Mouse (Mus musculus) heart, postnatal 0 days (tissue): Measurements from ENCODE around the gene Lhcgr. TPM values are rescaled to one million over a fixed set of nuclear protein-coding genes. Genes with fewer than 3 reads are reported as not detected.

Source experiments
- ATAC-seq: fragments of 200-750 bp; cut with Nextera tagmentation; 2 replicates; pipeline ENCODE4 v1.8.0; 2017; ENCODE audit warnings: low read depth, moderate number of reproducible peaks, moderate library complexity; ENCODE audit not compliant: insufficient read depth
- DNase-seq: peaks from one replicate; pipeline ENCODE4 v3.0.0-alpha.2; 2016; ENCODE audit warnings: low spot score
- H3K27ac ChIP-seq: fragments of 300-500 bp; sonication (generic); 2 replicates; pipeline ENCODE4 v1.5.1; 2014; ENCODE audit warnings: low read depth, mild to moderate bottlenecking
- H3K27me3 ChIP-seq: fragments of 300-500 bp; sonication (generic); 2 replicates; pipeline ENCODE4 v1.6.1; 2014; ENCODE audit warnings: low read length, mixed read lengths; ENCODE audit not compliant: control insufficient read depth, insufficient read depth
- H3K36me3 ChIP-seq: fragments of 300-500 bp; sonication (generic); replicated peaks from 2 replicates; pipeline ENCODE4 v1.6.1; 2014; ENCODE audit warnings: low read length, mixed read lengths; ENCODE audit not compliant: control insufficient read depth, insufficient read depth
- H3K4me1 ChIP-seq: fragments of 300-500 bp; sonication (generic); 2 replicates; pipeline ENCODE4 v1.6.1; 2014; ENCODE audit warnings: antibody characterized with exemption; ENCODE audit not compliant: control insufficient read depth, insufficient read depth
- H3K4me2 ChIP-seq: fragments of 300-500 bp; sonication (generic); 2 replicates; pipeline ENCODE4 v1.6.1; 2014; ENCODE audit warnings: low read depth, mild to moderate bottlenecking, low read length, moderate library complexity
- H3K4me3 ChIP-seq: fragments of 300-500 bp; sonication (generic); 2 replicates; pipeline ENCODE4 v1.5.1; 2014; ENCODE audit warnings: low read depth, low read length
- H3K9ac ChIP-seq: fragments of 300-500 bp; sonication (generic); replicated peaks from 2 replicates; pipeline ENCODE4 v1.6.1; 2014; ENCODE audit warnings: low read depth, low read length, mixed read lengths
- H3K9me3 ChIP-seq: fragments of 300-500 bp; sonication (generic); replicated peaks from 2 replicates; pipeline ENCODE4 v1.6.1; 2016; ENCODE audit warnings: low read length; ENCODE audit not compliant: control insufficient read depth
- CTCF ChIP-seq: IDR thresholded peaks from 2 replicates; pipeline ENCODE4 v1.5.1; 2016; ENCODE audit warnings: antibody characterized with exemption, control low read depth, low read depth
- EP300 ChIP-seq: IDR thresholded peaks from 2 replicates; pipeline ENCODE4 v1.6.1; 2016; ENCODE audit warnings: antibody characterized with exemption, low read depth
- WGBS: fragments of 180-500 bp; shearing (Covaris S2); extraction: QIAGEN DNeasy Blood & Tissue Kit; methylation state at CpG from one replicate; pipeline ENCODE4 v1.1.7; 2014; 5-methylcytosine and 5-hydroxymethylcytosine counted together
- polyA plus RNA-seq: library from polyadenylated mRNA; unstranded; fragments of >200 nt; fragmentation: Nextera tagmentation; extraction: Ambion mirVana; gene quantifications from 2 replicates; pipeline ENCODE4 v1.2.1, GENCODE M21; 2015
- total RNA-seq: library from RNA; depleted of rRNA; stranded (reverse); fragments of >200 nt; gene quantifications from 2 replicates; pipeline ENCODE4 v1.2.3, GENCODE M21; 2014; ENCODE audit warnings: low replicate concordance; rRNA removed

Gene Lhcgr
- total and polyA plus RNA-seq, 2 experiments from 2014 or later: 0.10 TPM; not detected in 1

GRCm38 (mm10) chr17:88675310-88676309 is 116.2 kb downstream of the Lhcgr start:
- Histone ChIP-seq H3K9ac (no peak overlapping the region), H3K36me3 (no peaks in the 10 kb centered on the region), H3K27ac (no peak overlapping the region), H3K4me2 (no peak overlapping the region), H3K4me1 (no peaks in the 10 kb centered on the region), H3K9me3 (no peaks in the 10 kb centered on the region), H3K27me3 (no peaks in the 10 kb centered on the region), H3K4me3 (no peak overlapping the region)
- ATAC-seq (no peak), DNase-seq (no peak)
- 85% methylated on average over 23 of the region's 23 CpGs for WGBS
- no peak for TF ChIP-seq EP300
- no peak for TF ChIP-seq CTCF

- H3K4me2 ChIP-seq: no peak overlapping the region
- no peaks in the 10 kb centered on the region for H3K9me3 ChIP-seq
- TF ChIP-seq EP300: no peak
- TF ChIP-seq CTCF: no peak
- ATAC-seq (no peak), DNase-seq (no peak)
- H3K36me3 ChIP-seq: no peaks in the 10 kb centered on the region
- H3K9ac ChIP-seq: no peak overlapping the region
- H3K27ac ChIP-seq: no peak overlapping the region
- H3K4me1 ChIP-seq: peaks cover 4% of the 10 kb centered on the region; the same call in 1 of the 2 replicates
- WGBS: 52% methylated on average over 4 of the region's 4 CpGs
- no peaks in the 10 kb centered on the region for H3K27me3 ChIP-seq
- no peak overlapping the region for H3K4me3 ChIP-seq
Measured at GRCm38 (mm10) chr17:88670800-88671199, 121.0 kb downstream of the Lhcgr start.

GRCm38 (mm10) chr17:88669921-88670320 is 121.9 kb downstream of the Lhcgr start:
- DNase-seq: no peak
- no peak overlapping the region for H3K4me3 ChIP-seq
- no peak for TF ChIP-seq CTCF
- TF ChIP-seq EP300: no peak
- H3K9me3 ChIP-seq: no peaks in the 10 kb centered on the region
- H3K36me3 ChIP-seq: no peaks in the 10 kb centered on the region
- H3K4me2 ChIP-seq: no peak overlapping the region
- peaks cover 4% of the 10 kb centered on the region; the same call in 1 of the 2 replicates for H3K4me1 ChIP-seq
- 86% methylated on average over 2 of the region's 2 CpGs for WGBS
- ATAC-seq: no peak
- no peak overlapping the region for H3K9ac ChIP-seq
- no peak overlapping the region for H3K27ac ChIP-seq
- H3K27me3 ChIP-seq: no peaks in the 10 kb centered on the region

GRCm38 (mm10) chr17:88668452-88668851 is 123.3 kb downstream of the Lhcgr start, which contains the start of gene Gtf2a1l:
Gtf2a1l (plus strand) TSS chr17:88668660.
- Histone ChIP-seq H3K4me2 (peak within 1 kb of the TSS; percentile 24), H3K4me3 (0 out of 2 replicates have a peak within 1 kb of the TSS, but pooled peaks have one; percentile 1), H3K9ac (no peak within 1 kb of the TSS), H3K36me3 (no peaks in the 10 kb centered on the region), H3K4me1 (peaks cover 4% of the 10 kb centered on the region; the same call in 1 of the 2 replicates), H3K9me3 (no peaks in the 10 kb centered on the region), H3K27ac (no peak within 1 kb of the TSS), H3K27me3 (no peaks in the 10 kb centered on the region)
- WGBS: 20% methylated on average over 21 of the region's 21 CpGs
- DNase-seq (no peak), ATAC-seq (peak; percentile 41; the same call in 1 of the 2 replicates)
- TF ChIP-seq EP300 (no peak), CTCF (no peak)

Other genes starting within 250 kb of the Lhcgr start
- gene Ston1, start 194.3 kb downstream of the Lhcgr start, total RNA-seq: 4.2 and 9.0 TPM in 2 replicates
- 3.9 and 4.1 TPM in 2 replicates for gene Ston1, start 194.3 kb downstream of the Lhcgr start, polyA plus RNA-seq
- gene Gtf2a1l, start 123.3 kb downstream of the Lhcgr start, total RNA-seq: not detected in 2 replicates
- not detected in 2 replicates for gene Gtf2a1l, start 123.3 kb downstream of the Lhcgr start, polyA plus RNA-seq